Mouse (Mus musculus) spleen, postnatal 4 days (tissue): ENCODE measurements around the gene Stt3a.

Experiments
- DNase-seq, 2 experiments: peaks; one replicate each; pipeline ENCODE4 v3.0.0; 2022; ENCODE audit warnings: low spot score in 2 of 2

Stt3a gene

GRCm38 (mm10) chr9:36767203-36768143, at the start of gene Stt3a:
Gene Stt3a (minus strand): TSS chr9:36767679.
- peak; percentile 95 for DNase-seq

- no peak for DNase-seq
Measured at GRCm38 (mm10) chr9:36814486-36814885, 47.0 kb upstream of the Stt3a start.

- no peak for DNase-seq
Measured at GRCm38 (mm10) chr9:36808126-36808785, 40.8 kb upstream of the Stt3a start.

GRCm38 (mm10) chr9:36805256-36805975, 37.9 kb upstream of the Stt3a start:
- no peak for DNase-seq

- DNase-seq: no peak
Measured at GRCm38 (mm10) chr9:36803926-36804325, 36.4 kb upstream of the Stt3a start.

GRCm38 (mm10) chr9:36803386-36803785, 35.9 kb upstream of the Stt3a start:
- DNase-seq: no peak

- no peak for DNase-seq
Measured at GRCm38 (mm10) chr9:36802951-36803350, 35.5 kb upstream of the Stt3a start.

GRCm38 (mm10) chr9:36801961-36802360, 34.5 kb upstream of the Stt3a start:
- DNase-seq: no peak

GRCm38 (mm10) chr9:36796781-36797555, 29.5 kb upstream of the Stt3a start, which contains the start of gene Ei24:
Gene Ei24 (minus strand): TSS chr9:36797393.
- peak; percentile 93 to 95 for DNase-seq

- no peak for DNase-seq
Measured at GRCm38 (mm10) chr9:36796224-36796623, 28.7 kb upstream of the Stt3a start.

GRCm38 (mm10) chr9:36795556-36795955, 28.1 kb upstream of the Stt3a start:
- no peak for DNase-seq

- no peak for DNase-seq
Measured at GRCm38 (mm10) chr9:36794487-36794886, 27.0 kb upstream of the Stt3a start.

- no peak for DNase-seq
Measured at GRCm38 (mm10) chr9:36792191-36792590, 24.7 kb upstream of the Stt3a start.

- no peak for DNase-seq
Measured at GRCm38 (mm10) chr9:36783921-36784320, 16.4 kb upstream of the Stt3a start.

- DNase-seq: no peak
Measured at GRCm38 (mm10) chr9:36769048-36769413, 1.6 kb upstream of the Stt3a start.

- peak; percentile 44 to 79 for DNase-seq
Measured at GRCm38 (mm10) chr9:36768156-36769047, 923 bp upstream of the Stt3a start.

- no peak for DNase-seq
Measured at GRCm38 (mm10) chr9:36764378-36764777, 3.1 kb downstream of the Stt3a start.

- DNase-seq: no peak
Measured at GRCm38 (mm10) chr9:36727034-36727755, 40.3 kb downstream of the Stt3a start, which contains the start of gene Chek1. Gene Chek1 (minus strand): TSS chr9:36727065.
